Mouse (Mus musculus) neural tube, embryonic 11.5 days (tissue): ENCODE data around the gene Plekhj1. TPM values are rescaled to one million over a fixed set of nuclear protein-coding genes. Genes with fewer than 3 reads are reported as not detected.

Source experiments
- ATAC-seq: fragments of 200-750 bp; cut with Nextera tagmentation; 2 replicates; pipeline ENCODE4 v1.8.0; 2017; ENCODE audit warnings: moderate number of reproducible peaks, mild to moderate bottlenecking, moderate TSS enrichment, moderate library complexity; ENCODE audit not compliant: insufficient read depth, low FRiP score, low TSS enrichment
- DNase-seq: peaks from one replicate; pipeline ENCODE4 v3.0.0-alpha.2; 2015; ENCODE audit warnings: low spot score
- H3K27ac ChIP-seq: fragments of 300-500 bp; sonication (generic); 2 replicates; pipeline ENCODE4 v1.5.1; 2014; ENCODE audit warnings: low read depth, mild to moderate bottlenecking, low read length
- H3K27me3 ChIP-seq: fragments of 300-500 bp; sonication (generic); 2 replicates; pipeline ENCODE4 v1.6.1; 2014; ENCODE audit warnings: mild to moderate bottlenecking, low read length, mixed read lengths; ENCODE audit not compliant: control insufficient read depth, insufficient read depth
- H3K36me3 ChIP-seq: fragments of 300-500 bp; sonication (generic); 2 replicates; pipeline ENCODE4 v1.6.1; 2014; ENCODE audit warnings: mild to moderate bottlenecking, low read length, moderate library complexity, mixed read lengths; ENCODE audit not compliant: control insufficient read depth, insufficient read depth
- H3K4me1 ChIP-seq: fragments of 300-500 bp; sonication (generic); 2 replicates; pipeline ENCODE4 v1.6.1; 2014; ENCODE audit warnings: low read length, mixed read lengths; ENCODE audit not compliant: control insufficient read depth, insufficient read depth
- H3K4me2 ChIP-seq: fragments of 300-500 bp; sonication (generic); 2 replicates; pipeline ENCODE4 v1.6.1; 2014; ENCODE audit warnings: low read depth, mild to moderate bottlenecking, moderate library complexity
- H3K4me3 ChIP-seq: fragments of 300-500 bp; sonication (generic); 2 replicates; pipeline ENCODE4 v1.5.1; 2014; ENCODE audit warnings: low read depth, low read length
- H3K9ac ChIP-seq: fragments of 300-500 bp; sonication (generic); 2 replicates; pipeline ENCODE4 v1.6.1; 2014; ENCODE audit warnings: mild to moderate bottlenecking, low read length
- H3K9me3 ChIP-seq: fragments of 300-500 bp; sonication (generic); 2 replicates; pipeline ENCODE4 v1.6.1; 2016; ENCODE audit warnings: low read length; ENCODE audit not compliant: control insufficient read depth
- WGBS: fragments of 180-500 bp; shearing (Covaris S2); extraction: QIAGEN DNeasy Blood & Tissue Kit; methylation state at CpG from one replicate; pipeline ENCODE4 v1.1.7; 2014; 5-methylcytosine and 5-hydroxymethylcytosine counted together
- polyA plus RNA-seq: library from polyadenylated mRNA; unstranded; fragments of >200 nt; fragmentation: Nextera tagmentation; extraction: Ambion mirVana; gene quantifications from 2 replicates; pipeline ENCODE4 v1.2.1, GENCODE M21; 2014

The Plekhj1 gene
- polyA plus RNA-seq, 1 experiment from 2014 or later: 153 TPM

- Histone ChIP-seq H3K36me3 (peaks cover 14% of the 10 kb centered on the region), H3K9me3 (no peaks in the 10 kb centered on the region), H3K27ac (no peak overlapping the region), H3K4me3 (no peak overlapping the region), H3K4me1 (peaks cover 2% of the 10 kb centered on the region; the same call in 1 of the 2 replicates), H3K27me3 (no peaks in the 10 kb centered on the region), H3K9ac (no peak overlapping the region), H3K4me2 (no peak overlapping the region)
- 94% methylated on average over 2 of the region's 2 CpGs for whole genome bisulfite sequencing
- ATAC-seq (no peak), DNase-seq (no peak)
Measured at GRCm38 (mm10) chr10:80763502-80763901, 34.9 kb downstream of the Plekhj1 start.

GRCm38 (mm10) chr10:80761821-80762220 is 36.6 kb downstream of the Plekhj1 start:
- no peak overlapping the region for H3K9ac ChIP-seq
- ATAC-seq: no peak
- H3K4me1 ChIP-seq: peaks cover 11% of the 10 kb centered on the region
- H3K4me2 ChIP-seq: no peak overlapping the region
- no peak for DNase-seq
- 73% methylated on average over 3 of the region's 3 CpGs for WGBS
- no peak overlapping the region for H3K4me3 ChIP-seq
- no peaks in the 10 kb centered on the region for H3K27me3 ChIP-seq
- no peak overlapping the region for H3K27ac ChIP-seq
- H3K9me3 ChIP-seq: no peaks in the 10 kb centered on the region
- peaks cover 4% of the 10 kb centered on the region for H3K36me3 ChIP-seq

GRCm38 (mm10) chr10:80760596-80761524 is 37.6 kb downstream of the Plekhj1 start:
- H3K27ac ChIP-seq: no peak overlapping the region
- WGBS: 87% methylated on average over 4 of the region's 4 CpGs
- H3K4me1 ChIP-seq: peaks cover 21% of the 10 kb centered on the region
- H3K9me3 ChIP-seq: no peaks in the 10 kb centered on the region
- H3K4me2 ChIP-seq: no peak overlapping the region
- no peaks in the 10 kb centered on the region for H3K27me3 ChIP-seq
- no peak for ATAC-seq
- no peak for DNase-seq
- H3K9ac ChIP-seq: no peak overlapping the region
- H3K36me3 ChIP-seq: no peaks in the 10 kb centered on the region
- H3K4me3 ChIP-seq: no peak overlapping the region

- Histone ChIP-seq H3K4me2 (no peak overlapping the region), H3K9me3 (no peaks in the 10 kb centered on the region), H3K4me1 (peaks cover 23% of the 10 kb centered on the region), H3K9ac (no peak overlapping the region), H3K4me3 (no peak overlapping the region), H3K27ac (no peak overlapping the region), H3K36me3 (no peaks in the 10 kb centered on the region), H3K27me3 (no peaks in the 10 kb centered on the region)
- ATAC-seq (no peak), DNase-seq (no peak)
- WGBS: 81% methylated on average over 7 of the region's 7 CpGs
Measured at GRCm38 (mm10) chr10:80758651-80759050, 39.8 kb downstream of the Plekhj1 start.

- 35% methylated on average over 5 of the region's 5 CpGs for WGBS
- Histone ChIP-seq H3K4me3 (no peak overlapping the region), H3K27ac (no peak overlapping the region), H3K4me1 (peaks cover 23% of the 10 kb centered on the region), H3K9ac (no peak overlapping the region), H3K9me3 (no peaks in the 10 kb centered on the region), H3K4me2 (no peak overlapping the region), H3K27me3 (no peaks in the 10 kb centered on the region), H3K36me3 (no peaks in the 10 kb centered on the region)
- ATAC-seq (no peak), DNase-seq (peak; percentile 58)
Measured at GRCm38 (mm10) chr10:80757717-80758116, 40.7 kb downstream of the Plekhj1 start.

GRCm38 (mm10) chr10:80756967-80757366 is 41.5 kb downstream of the Plekhj1 start:
- no peak overlapping the region for H3K27ac ChIP-seq
- H3K36me3 ChIP-seq: no peaks in the 10 kb centered on the region
- H3K4me2 ChIP-seq: peak overlapping the region; percentile 79; the same call in 1 of the 2 replicates
- 77% methylated on average over 4 of the region's 4 CpGs for WGBS
- H3K9ac ChIP-seq: peak overlapping the region; percentile 18; the same call in 1 of the 2 replicates
- 0 out of 2 replicates have a peak overlapping the region, but pooled peaks have one; percentile 6 for H3K4me3 ChIP-seq
- no peaks in the 10 kb centered on the region for H3K27me3 ChIP-seq
- DNase-seq: no peak
- peaks cover 26% of the 10 kb centered on the region for H3K4me1 ChIP-seq
- no peak for ATAC-seq
- no peaks in the 10 kb centered on the region for H3K9me3 ChIP-seq

- H3K4me2 ChIP-seq: peak overlapping the region; percentile 79
- ATAC-seq: no peak
- peak overlapping the region; percentile 99 for H3K4me3 ChIP-seq
- H3K4me1 ChIP-seq: peaks cover 26% of the 10 kb centered on the region
- H3K9me3 ChIP-seq: no peaks in the 10 kb centered on the region
- no peak overlapping the region for H3K27ac ChIP-seq
- no peak for DNase-seq
- peak overlapping the region; percentile 98 for H3K9ac ChIP-seq
- WGBS: 82% methylated on average over 2 of the region's 2 CpGs
- no peaks in the 10 kb centered on the region for H3K27me3 ChIP-seq
- no peaks in the 10 kb centered on the region for H3K36me3 ChIP-seq
Measured at GRCm38 (mm10) chr10:80756509-80756908, 41.9 kb downstream of the Plekhj1 start.

- Histone ChIP-seq H3K9ac (peak overlapping the region; percentile 98), H3K4me2 (peak overlapping the region; percentile 79), H3K4me3 (peak overlapping the region; percentile 99), H3K27me3 (no peaks in the 10 kb centered on the region), H3K27ac (no peak overlapping the region), H3K9me3 (no peaks in the 10 kb centered on the region), H3K36me3 (no peaks in the 10 kb centered on the region), H3K4me1 (peaks cover 26% of the 10 kb centered on the region)
- DNase-seq (no peak), ATAC-seq (no peak)
- WGBS: 37% methylated on average over 3 of the region's 3 CpGs
Measured at GRCm38 (mm10) chr10:80756099-80756498, 42.3 kb downstream of the Plekhj1 start.
